Mouse (Mus musculus): ENCODE data around the gene Sult1a1.

GRCm38 (mm10) chr7:126690737-126691136 is 14.5 kb upstream of the Sult1a1 start:
- no peak for TF ChIP-seq POLR2A (IDR thresholded peaks at IDR 0.05; ENCODE audit: extremely low read depth, insufficient read depth, low read length)
- no peak for TF ChIP-seq CTCF (IDR thresholded peaks at IDR 0.05; ENCODE audit: low read depth, low read length)

All from liver, adult 2 months (tissue).